Mouse (Mus musculus): ENCODE data around the gene Zmym1.
A peak's percentile ranks its signal among the peaks of the same experiment; 100 is the strongest.

- TF ChIP-seq JUND (IDR thresholded peaks at IDR 0.05; ENCODE audit: low read depth, low read length) (no peak), HCFC1 (IDR thresholded peaks at IDR 0.05; ENCODE audit: low read depth, low read length) (peak; percentile 80), MAX (IDR thresholded peaks at IDR 0.05; ENCODE audit: low read length) (no peak), MXI1 (IDR thresholded peaks at IDR 0.05; ENCODE audit: low read depth, low read length) (peak; percentile 76), TAL1 (IDR thresholded peaks at IDR 0.05; ENCODE audit: low read length) (no peak), CTCF (IDR thresholded peaks at IDR 0.05 in 2 of 3, conservative IDR thresholded peaks at IDR 0.05 in 1 of 3; ENCODE audit: control insufficient read depth in 1 of 3, insufficient read depth in 1 of 3, low read depth in 2 of 3, low read length in 3 of 3, poor library complexity in 1 of 3, severe bottlenecking in 1 of 3) (peak in 1 of 3 experiments; percentile 12; a peak in 2 of 6 replicates), SIN3A (IDR thresholded peaks at IDR 0.05; ENCODE audit: low read length) (peak; percentile 74), GATA1 (IDR thresholded peaks at IDR 0.05; ENCODE audit: low read depth, low read length) (peak; percentile 48; the same call in 1 of the 2 replicates), E2F4 (IDR thresholded peaks at IDR 0.05; ENCODE audit: borderline replicate concordance, low read depth, low read length) (peak; percentile 72; the same call in 1 of the 2 replicates)
Observed at GRCm38 (mm10) chr4:127021989-127022626, 38.8 kb downstream of the Zmym1 start.

Data from MEL (cell line).